Mouse (Mus musculus) sigmoid colon, adult 10 weeks (tissue): ENCODE measurements around the gene H2-M2. TPM values are rescaled to one million over a fixed set of nuclear protein-coding genes. Genes with fewer than 3 reads are reported as not detected.

Source experiments
- polyA plus RNA-seq: library from polyadenylated mRNA; stranded (reverse); fragments of 350-450 nt; fragmentation: Illumina TruSeq; extraction: RNeasy Lipid Tissue Mini Kit (QIAGEN cat#74804); gene quantifications from one replicate; pipeline ENCODE4 v1.2.3, GENCODE M21; 2014; ENCODE audit warnings: low read depth, low replicate concordance

The H2-M2 gene
- 3.1 TPM for polyA plus RNA-seq

GRCm38 (mm10) chr17:37483452-37483851 lies at the start of gene H2-M2:
Gene H2-M2 (minus strand): TSS chr17:37483552.

DNA sequence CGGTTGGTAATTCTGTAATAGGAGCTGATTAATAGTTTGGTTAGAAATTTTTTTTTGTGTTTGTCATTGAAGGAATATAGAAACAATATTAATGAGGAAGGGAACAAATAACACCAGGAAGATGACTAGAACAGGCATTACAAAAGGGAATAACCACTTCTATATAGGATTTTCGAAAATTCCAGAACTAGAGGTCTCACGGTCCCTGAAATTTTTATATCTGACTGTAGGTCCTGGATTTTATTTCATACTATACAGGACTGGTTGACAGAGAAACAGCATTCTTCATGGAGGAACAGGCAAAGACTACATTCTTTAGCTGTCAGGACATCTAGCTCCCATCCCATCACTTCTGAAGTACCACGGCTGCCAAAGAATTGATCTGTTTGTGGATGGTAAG lies 24.4 kb upstream of the H2-M2 start, which contains the start of gene Olfr111:
Olfr111 (plus strand) TSS at position 301 of the 400 bp plus-strand sequence.

GRCm38 (mm10) chr17:37491930-37492518 lies 8.7 kb upstream of the H2-M2 start, which contains the start of gene Olfr110:
Gene Olfr110 (plus strand): TSS chr17:37492468.

GRCm38 (mm10) chr17:37458616-37459015 lies 24.7 kb downstream of the H2-M2 start, which contains the start of gene Olfr109:
Gene Olfr109 (plus strand): TSS chr17:37458916.

DNA sequence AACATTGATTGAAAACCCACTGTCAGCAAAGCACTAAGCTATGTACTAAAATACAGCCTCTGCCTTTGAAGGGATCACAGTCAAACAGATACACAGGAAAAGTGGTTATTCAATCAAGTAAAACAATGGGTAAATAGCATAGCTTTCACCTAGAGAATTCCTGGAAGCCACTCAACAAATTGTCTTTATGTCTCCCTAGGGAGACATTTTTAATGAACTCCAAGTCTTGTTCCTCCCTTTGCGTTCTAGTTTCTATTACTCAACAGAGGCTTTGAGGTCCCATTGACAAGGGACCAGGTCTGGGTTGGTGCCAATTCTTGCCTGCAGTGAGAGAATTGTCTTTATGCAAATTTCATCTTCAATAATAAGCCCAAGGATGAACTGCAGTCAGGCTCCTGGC lies 38.2 kb downstream of the H2-M2 start, which contains the start of gene Olfr108:
Olfr108 (plus strand) TSS at position 301 of the 400 bp plus-strand sequence.

Other genes starting within 250 kb of the H2-M2 start
- gene Olfr97, start 246.2 kb downstream of the H2-M2 start, polyA plus RNA-seq = not detected
- gene Olfr98, start 219.8 kb downstream of the H2-M2 start, polyA plus RNA-seq = not detected
- 3.1 TPM for gene H2-M3, start 213.3 kb downstream of the H2-M2 start, polyA plus RNA-seq
- gene Olfr99, start 200.1 kb downstream of the H2-M2 start, polyA plus RNA-seq = not detected
- gene Olfr101, start 179.2 kb downstream of the H2-M2 start, polyA plus RNA-seq = not detected
- not detected for gene Olfr102, start 166.5 kb downstream of the H2-M2 start, polyA plus RNA-seq
- not detected for gene Olfr103, start 143.9 kb downstream of the H2-M2 start, polyA plus RNA-seq
- gene Olfr104-ps, start 124.0 kb downstream of the H2-M2 start, polyA plus RNA-seq = not detected
- not detected for gene Olfr105-ps, start 104.5 kb downstream of the H2-M2 start, polyA plus RNA-seq
- gene Olfr106-ps, start 93.2 kb downstream of the H2-M2 start, polyA plus RNA-seq = not detected
- not detected for gene Olfr107, start 84.3 kb downstream of the H2-M2 start, polyA plus RNA-seq
- not detected for gene Olfr108, start 38.1 kb downstream of the H2-M2 start, polyA plus RNA-seq
- not detected for gene Olfr109, start 24.6 kb downstream of the H2-M2 start, polyA plus RNA-seq
- not detected for gene Olfr110, start 8.9 kb upstream of the H2-M2 start, polyA plus RNA-seq
- 0.44 TPM for gene Olfr111, start 24.5 kb upstream of the H2-M2 start, polyA plus RNA-seq
- not detected for gene Olfr112, start 85.9 kb upstream of the H2-M2 start, polyA plus RNA-seq
- gene Olfr113, start 94.1 kb upstream of the H2-M2 start, polyA plus RNA-seq = not detected
- not detected for gene Olfr114, start 109.2 kb upstream of the H2-M2 start, polyA plus RNA-seq
- gene Olfr115, start 143.6 kb upstream of the H2-M2 start, polyA plus RNA-seq = not detected
- gene Olfr116, start 143.6 kb upstream of the H2-M2 start, polyA plus RNA-seq = not detected
- not detected for gene Olfr117, start 180.2 kb upstream of the H2-M2 start, polyA plus RNA-seq
- gene Olfr118, start 183.4 kb upstream of the H2-M2 start, polyA plus RNA-seq = not detected
- not detected for gene Olfr119, start 213.0 kb upstream of the H2-M2 start, polyA plus RNA-seq
- gene Olfr120, start 238.3 kb upstream of the H2-M2 start, polyA plus RNA-seq = not detected